Mouse (Mus musculus): ENCODE results near the gene BC053393.
"Not testable (repeated sequence)": the region's sequence is repeated elsewhere in the genome, so short reads cannot be mapped to it uniquely, and the experiment has no call there.

Gene BC053393

GRCm38 (mm10) chr11:46571327-46571726, at the start of gene BC053393:
TSS of gene BC053393 (plus strand) at chr11:46571536.
- DNase-seq (ENCODE audit: low spot score): no peak

- DNase-seq (ENCODE audit: low spot score): no peak
These were observed 48.6 kb upstream of the BC053393 start for GRCm38 (mm10) chr11:46522719-46523118.

GRCm38 (mm10) chr11:46523912-46524311, 47.4 kb upstream of the BC053393 start, which contains the start of gene Gm12169:
TSS of gene Gm12169 (plus strand) at chr11:46524212.
- DNase-seq (ENCODE audit: low spot score): no peak

GRCm38 (mm10) chr11:46530149-46530548, 41.2 kb upstream of the BC053393 start:
- DNase-seq (ENCODE audit: low spot score): no peak

- no peak for DNase-seq (ENCODE audit: low spot score)
These were observed 34.4 kb upstream of the BC053393 start for GRCm38 (mm10) chr11:46536978-46537377.

- no peak for DNase-seq (ENCODE audit: low spot score)
These were observed 27.8 kb upstream of the BC053393 start for GRCm38 (mm10) chr11:46543530-46543929.

GRCm38 (mm10) chr11:46549721-46550120, 21.6 kb upstream of the BC053393 start:
- DNase-seq (ENCODE audit: low spot score): no peak

GRCm38 (mm10) chr11:46552741-46553140, 18.6 kb upstream of the BC053393 start:
- no peak for DNase-seq (ENCODE audit: low spot score)

GRCm38 (mm10) chr11:46561096-46561495, 10.2 kb upstream of the BC053393 start:
- no peak for DNase-seq (ENCODE audit: low spot score)

- DNase-seq (ENCODE audit: low spot score): no peak
These were observed 6.7 kb upstream of the BC053393 start for GRCm38 (mm10) chr11:46564671-46565070.

GRCm38 (mm10) chr11:46565967-46566366, 5.4 kb upstream of the BC053393 start:
- no peak for DNase-seq (ENCODE audit: low spot score)

- no peak for DNase-seq (ENCODE audit: low spot score)
These were observed 2.2 kb upstream of the BC053393 start for GRCm38 (mm10) chr11:46569107-46569506.

GRCm38 (mm10) chr11:46578771-46579281, 7.5 kb downstream of the BC053393 start:
- peak; percentile 42 for DNase-seq (ENCODE audit: low spot score)

GRCm38 (mm10) chr11:46580428-46580827, 9.1 kb downstream of the BC053393 start:
- DNase-seq (ENCODE audit: low spot score): no peak

GRCm38 (mm10) chr11:46582741-46583140, 11.4 kb downstream of the BC053393 start:
- no peak for DNase-seq (ENCODE audit: low spot score)

- no peak for DNase-seq (ENCODE audit: low spot score)
These were observed 21.1 kb downstream of the BC053393 start for GRCm38 (mm10) chr11:46592416-46592815.

GRCm38 (mm10) chr11:46619929-46620328, 48.6 kb downstream of the BC053393 start:
- DNase-seq (ENCODE audit: low spot score): no peak

GRCm38 (mm10) chr11:46620414-46621168, 49.3 kb downstream of the BC053393 start:
- DNase-seq (ENCODE audit: low spot score): no peak

- no peak for DNase-seq (ENCODE audit: low spot score)
These were observed 58.0 kb downstream of the BC053393 start, which contains the start of gene Dppa1 for GRCm38 (mm10) chr11:46629211-46629795. TSS of gene Dppa1 (minus strand) at chr11:46629261.

- DNase-seq (ENCODE audit: low spot score): peak; percentile 60
These were observed 60.3 kb downstream of the BC053393 start for GRCm38 (mm10) chr11:46631635-46632034.

- DNase-seq (ENCODE audit: low spot score): not testable (repeated sequence)
These were observed 64.2 kb downstream of the BC053393 start for GRCm38 (mm10) chr11:46635516-46635915.

- no peak for DNase-seq (ENCODE audit: low spot score)
These were observed 65.2 kb downstream of the BC053393 start for GRCm38 (mm10) chr11:46636568-46636967.

Data from testis, postnatal 10 days (tissue).